Mouse (Mus musculus) neural tube, embryonic 11.5 days (tissue): ENCODE measurements around the gene Epb41l5. TPM values are rescaled to one million over a fixed set of nuclear protein-coding genes. Genes with fewer than 3 reads are reported as not detected.

Experiments
- ATAC-seq: fragments of 200-750 bp; cut with Nextera tagmentation; 2 replicates; pipeline ENCODE4 v1.8.0; 2017; ENCODE audit warnings: moderate number of reproducible peaks, mild to moderate bottlenecking, moderate TSS enrichment, moderate library complexity; ENCODE audit not compliant: insufficient read depth, low FRiP score, low TSS enrichment
- DNase-seq: peaks from one replicate; pipeline ENCODE4 v3.0.0-alpha.2; 2015; ENCODE audit warnings: low spot score
- H3K27ac ChIP-seq: fragments of 300-500 bp; sonication (generic); 2 replicates; pipeline ENCODE4 v1.5.1; 2014; ENCODE audit warnings: low read depth, mild to moderate bottlenecking, low read length
- H3K27me3 ChIP-seq: fragments of 300-500 bp; sonication (generic); 2 replicates; pipeline ENCODE4 v1.6.1; 2014; ENCODE audit warnings: mild to moderate bottlenecking, low read length, mixed read lengths; ENCODE audit not compliant: control insufficient read depth, insufficient read depth
- H3K36me3 ChIP-seq: fragments of 300-500 bp; sonication (generic); 2 replicates; pipeline ENCODE4 v1.6.1; 2014; ENCODE audit warnings: mild to moderate bottlenecking, low read length, moderate library complexity, mixed read lengths; ENCODE audit not compliant: control insufficient read depth, insufficient read depth
- H3K4me1 ChIP-seq: fragments of 300-500 bp; sonication (generic); 2 replicates; pipeline ENCODE4 v1.6.1; 2014; ENCODE audit warnings: low read length, mixed read lengths; ENCODE audit not compliant: control insufficient read depth, insufficient read depth
- H3K4me2 ChIP-seq: fragments of 300-500 bp; sonication (generic); 2 replicates; pipeline ENCODE4 v1.6.1; 2014; ENCODE audit warnings: low read depth, mild to moderate bottlenecking, moderate library complexity
- H3K4me3 ChIP-seq: fragments of 300-500 bp; sonication (generic); 2 replicates; pipeline ENCODE4 v1.5.1; 2014; ENCODE audit warnings: low read depth, low read length
- H3K9ac ChIP-seq: fragments of 300-500 bp; sonication (generic); 2 replicates; pipeline ENCODE4 v1.6.1; 2014; ENCODE audit warnings: mild to moderate bottlenecking, low read length
- H3K9me3 ChIP-seq: fragments of 300-500 bp; sonication (generic); 2 replicates; pipeline ENCODE4 v1.6.1; 2016; ENCODE audit warnings: low read length; ENCODE audit not compliant: control insufficient read depth
- WGBS: fragments of 180-500 bp; shearing (Covaris S2); extraction: QIAGEN DNeasy Blood & Tissue Kit; methylation state at CpG from one replicate; pipeline ENCODE4 v1.1.7; 2014; 5-methylcytosine and 5-hydroxymethylcytosine counted together
- polyA plus RNA-seq: library from polyadenylated mRNA; unstranded; fragments of >200 nt; fragmentation: Nextera tagmentation; extraction: Ambion mirVana; gene quantifications from 2 replicates; pipeline ENCODE4 v1.2.1, GENCODE M21; 2014

Epb41l5 gene
- polyA plus RNA-seq, 1 experiment from 2014 or later = 33.3 TPM

- DNase-seq = no peak
- H3K9ac ChIP-seq = no peak overlapping the region
- no peaks in the 10 kb centered on the region for H3K27me3 ChIP-seq
These were observed 104.1 kb downstream of the Epb41l5 start for GRCm38 (mm10) chr1:119544611-119545155.

DNA sequence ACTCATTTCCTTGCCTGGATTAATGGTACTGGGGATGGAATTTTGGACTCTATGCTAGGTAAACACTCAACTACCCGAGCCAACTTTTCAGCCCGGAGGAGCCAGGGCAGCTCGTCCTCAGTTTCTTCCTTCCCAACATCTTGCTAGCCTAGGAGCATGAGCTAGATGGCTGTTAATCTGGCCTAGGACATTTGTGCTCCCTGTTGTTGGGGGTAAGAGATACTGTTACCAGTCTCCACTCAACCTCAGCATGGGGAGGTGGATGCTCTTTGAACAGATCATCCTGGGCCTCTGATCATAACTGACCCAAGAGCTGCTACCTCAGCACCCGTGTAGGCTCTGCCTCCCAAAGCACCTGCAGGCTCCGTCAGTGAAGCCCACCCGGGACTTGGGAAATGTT is 105.5 kb downstream of the Epb41l5 start:
- 93% methylated on average over 6 of the region's 6 CpGs for WGBS
- DNase-seq (no peak), ATAC-seq (no peak)
- no peaks in the 10 kb centered on the region for H3K4me1 ChIP-seq
- H3K27ac ChIP-seq = no peak overlapping the region
- H3K9me3 ChIP-seq = no peaks in the 10 kb centered on the region
- H3K27me3 ChIP-seq = no peaks in the 10 kb centered on the region
- no peaks in the 10 kb centered on the region; the same call in 1 of the 2 replicates for H3K36me3 ChIP-seq
- no peak overlapping the region for H3K4me3 ChIP-seq
- no peak overlapping the region for H3K4me2 ChIP-seq
- H3K9ac ChIP-seq = no peak overlapping the region

More at GRCm38 (mm10) chr1:119544611-119545155, 104.1 kb downstream of the Epb41l5 start:
- H3K27ac ChIP-seq = no peak overlapping the region
- H3K9me3 ChIP-seq = no peaks in the 10 kb centered on the region
- WGBS = 91% methylated on average over 5 of the region's 5 CpGs
- no peaks in the 10 kb centered on the region for H3K4me1 ChIP-seq
- H3K4me2 ChIP-seq = no peak overlapping the region
- H3K4me3 ChIP-seq = no peak overlapping the region
- no peaks in the 10 kb centered on the region; the same call in 1 of the 2 replicates for H3K36me3 ChIP-seq
- ATAC-seq = no peak

- Histone ChIP-seq H3K4me3 (no peak overlapping the region), H3K36me3 (no peaks in the 10 kb centered on the region; the same call in 1 of the 2 replicates), H3K27ac (no peak overlapping the region), H3K9me3 (no peaks in the 10 kb centered on the region), H3K27me3 (no peaks in the 10 kb centered on the region), H3K9ac (no peak overlapping the region), H3K4me1 (no peaks in the 10 kb centered on the region), H3K4me2 (no peak overlapping the region)
- WGBS = 83% methylated on average over 3 of the region's 3 CpGs
- DNase-seq (no peak), ATAC-seq (no peak)
These were observed 107.2 kb downstream of the Epb41l5 start for GRCm38 (mm10) chr1:119541570-119541969.

DNA sequence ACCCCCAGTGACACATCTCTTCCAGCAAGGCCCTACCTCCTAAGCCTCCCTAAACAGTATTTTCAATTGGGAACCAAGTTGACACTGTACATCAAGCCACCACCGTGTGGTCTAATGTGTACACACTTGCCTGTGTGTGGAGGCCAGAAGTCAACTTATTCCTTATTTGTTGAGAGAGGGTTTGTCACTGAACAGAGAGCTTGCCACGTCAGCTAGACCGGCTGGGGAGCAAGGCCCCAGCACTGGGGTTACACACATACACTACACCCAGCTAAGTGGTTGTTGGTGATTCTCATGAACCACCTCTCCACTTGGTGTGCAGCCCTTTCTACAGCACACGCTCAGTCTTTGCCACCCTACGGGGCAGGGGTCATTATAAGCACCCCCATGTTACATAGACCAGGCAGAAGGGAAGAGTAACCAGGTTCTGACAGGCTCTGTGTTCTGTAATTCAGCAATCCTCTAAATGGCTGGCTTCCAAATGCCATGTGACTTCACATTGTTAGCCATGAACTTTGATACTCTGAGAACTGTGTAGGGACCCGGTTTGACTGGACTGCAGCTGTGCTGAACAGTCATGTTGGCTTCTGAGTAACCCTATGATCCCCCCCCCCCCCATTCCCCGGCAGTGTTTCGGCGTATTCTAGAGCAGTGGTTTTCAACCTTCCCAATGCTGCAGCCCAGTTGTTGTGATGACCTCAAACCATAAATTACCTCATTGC is 107.8 kb downstream of the Epb41l5 start:
- H3K9me3 ChIP-seq = no peaks in the 10 kb centered on the region
- no peak overlapping the region for H3K9ac ChIP-seq
- no peaks in the 10 kb centered on the region for H3K27me3 ChIP-seq
- no peaks in the 10 kb centered on the region for H3K4me1 ChIP-seq
- no peak overlapping the region for H3K4me3 ChIP-seq
- H3K4me2 ChIP-seq = no peak overlapping the region
- no peak overlapping the region for H3K27ac ChIP-seq
- no peaks in the 10 kb centered on the region for H3K36me3 ChIP-seq
- ATAC-seq = no peak
- no peak for DNase-seq
- 89% methylated on average over 9 of the region's 9 CpGs for WGBS

- no peak overlapping the region for H3K4me3 ChIP-seq
- WGBS = 85% methylated on average over 2 of the region's 2 CpGs
- no peak overlapping the region for H3K4me2 ChIP-seq
- ATAC-seq (no peak), DNase-seq (no peak)
- no peak overlapping the region for H3K27ac ChIP-seq
- no peak overlapping the region for H3K9ac ChIP-seq
- no peaks in the 10 kb centered on the region for H3K4me1 ChIP-seq
- H3K9me3 ChIP-seq = no peaks in the 10 kb centered on the region
- no peaks in the 10 kb centered on the region for H3K36me3 ChIP-seq
- H3K27me3 ChIP-seq = no peaks in the 10 kb centered on the region
These were observed 109.5 kb downstream of the Epb41l5 start for GRCm38 (mm10) chr1:119539252-119539651.

DNA sequence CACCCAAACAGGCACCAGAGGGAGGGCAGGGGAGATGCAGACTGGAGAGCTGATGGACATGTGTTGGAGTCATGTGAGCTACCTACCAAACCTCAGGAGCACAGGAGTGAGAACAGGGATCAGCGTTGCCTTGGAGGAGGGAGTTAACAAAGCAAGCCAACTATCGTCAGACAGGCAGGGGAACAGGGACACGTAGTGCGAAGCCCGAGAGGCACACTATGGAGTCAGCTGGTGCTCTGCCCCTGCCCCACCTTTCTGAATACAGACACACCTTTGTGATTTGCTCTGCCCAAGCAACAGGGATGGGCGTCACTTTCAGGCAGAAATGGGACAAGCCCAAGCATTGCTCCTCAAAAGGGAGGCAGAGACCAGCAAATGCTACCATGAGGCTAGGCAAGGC is 111.1 kb downstream of the Epb41l5 start:
- DNase-seq (no peak), ATAC-seq (no peak)
- H3K4me1 ChIP-seq = no peaks in the 10 kb centered on the region
- H3K27me3 ChIP-seq = no peaks in the 10 kb centered on the region
- H3K9me3 ChIP-seq = no peaks in the 10 kb centered on the region
- H3K36me3 ChIP-seq = no peaks in the 10 kb centered on the region
- no peak overlapping the region for H3K9ac ChIP-seq
- H3K4me3 ChIP-seq = no peak overlapping the region
- 91% methylated on average over 6 of the region's 6 CpGs for WGBS
- H3K27ac ChIP-seq = no peak overlapping the region
- H3K4me2 ChIP-seq = no peak overlapping the region

DNA sequence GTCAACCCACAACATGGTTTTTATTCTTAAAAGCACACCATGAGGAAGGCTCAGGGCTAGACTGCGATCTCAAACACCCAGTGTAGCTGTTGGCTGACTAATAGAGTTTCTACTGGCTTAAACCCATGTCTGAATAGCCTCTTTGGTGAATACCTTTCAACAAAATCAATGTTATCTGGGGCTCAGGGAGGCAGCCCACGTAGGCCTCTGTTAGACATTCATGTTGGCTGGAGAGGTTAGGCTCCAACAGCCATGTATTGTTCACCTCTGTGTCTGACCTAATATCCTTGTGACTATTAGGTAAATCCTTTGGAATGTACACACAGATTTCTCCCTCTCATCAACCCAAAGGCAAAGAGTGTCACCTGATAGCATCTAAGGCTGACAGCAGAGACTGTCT is 112.7 kb downstream of the Epb41l5 start:
- no peak overlapping the region for H3K9ac ChIP-seq
- no peak overlapping the region for H3K27ac ChIP-seq
- no peaks in the 10 kb centered on the region for H3K4me1 ChIP-seq
- ATAC-seq (no peak), DNase-seq (no peak)
- no peak overlapping the region for H3K4me2 ChIP-seq
- H3K4me3 ChIP-seq = no peak overlapping the region
- WGBS = 97% methylated on average over 2 of the region's 2 CpGs
- H3K27me3 ChIP-seq = no peaks in the 10 kb centered on the region
- H3K9me3 ChIP-seq = no peaks in the 10 kb centered on the region
- no peaks in the 10 kb centered on the region for H3K36me3 ChIP-seq

DNA sequence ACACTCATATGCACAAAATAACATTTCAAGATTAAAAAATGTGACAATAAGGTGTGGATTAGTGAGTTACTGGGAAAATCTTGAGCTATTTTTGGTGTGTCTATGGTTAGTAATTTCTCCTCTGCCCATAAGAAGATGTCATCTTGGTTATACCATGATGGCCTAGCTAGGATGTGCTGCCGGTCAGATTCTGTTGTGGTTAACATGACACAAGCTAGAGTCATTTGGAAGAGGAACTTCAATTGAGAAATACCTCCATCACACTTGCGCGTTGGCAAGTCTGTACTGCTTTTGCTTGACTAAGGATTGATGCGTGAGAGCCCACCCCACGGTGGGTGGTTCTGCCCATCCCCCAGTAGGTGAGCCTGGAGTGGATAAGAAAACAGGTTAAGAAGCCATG is 114.5 kb downstream of the Epb41l5 start:
- 96% methylated on average over 5 of the region's 5 CpGs for WGBS
- Histone ChIP-seq H3K4me3 (no peak overlapping the region), H3K27me3 (no peaks in the 10 kb centered on the region), H3K9ac (no peak overlapping the region), H3K27ac (no peak overlapping the region), H3K4me1 (no peaks in the 10 kb centered on the region), H3K4me2 (no peak overlapping the region), H3K36me3 (no peaks in the 10 kb centered on the region), H3K9me3 (no peaks in the 10 kb centered on the region)
- ATAC-seq (no peak), DNase-seq (no peak)
